Mouse (Mus musculus): Measurements from ENCODE around the gene Atrnl1. TPM values are rescaled to one million over a fixed set of nuclear protein-coding genes. Genes with fewer than 3 reads are reported as not detected.

The Atrnl1 gene
- polyA plus RNA-seq, 1 experiment from 2014 or later = 7.8 TPM

- H3K4me1 ChIP-seq (ENCODE audit: control insufficient read depth, insufficient read depth, low read length) = no peaks in the 10 kb centered on the region
- ATAC-seq (replicated peaks; ENCODE audit: insufficient number of reproducible peaks, low FRiP score, low TSS enrichment, low read depth) (no peak), DNase-seq (ENCODE audit: low spot score) (no peak)
- peak overlapping the region; percentile 10; the same call in 1 of the 2 replicates for H3K27ac ChIP-seq (replicated peaks; ENCODE audit: low read depth, low read length)
- H3K4me3 ChIP-seq (ENCODE audit: low read depth, low read length) = no peak overlapping the region
- H3K27me3 ChIP-seq (ENCODE audit: control insufficient read depth, insufficient read depth, low read length) = no peaks in the 10 kb centered on the region
- no peak overlapping the region; the same call in 1 of the 2 replicates for H3K9ac ChIP-seq (replicated peaks; ENCODE audit: low read length)
- no peak overlapping the region for H3K4me2 ChIP-seq (ENCODE audit: low read depth, low read length)
- H3K36me3 ChIP-seq (replicated peaks; ENCODE audit: control insufficient read depth, insufficient read depth, low read depth, low read length) = no peaks in the 10 kb centered on the region
- H3K9me3 ChIP-seq (replicated peaks; ENCODE audit: control insufficient read depth, low read length) = no peaks in the 10 kb centered on the region
- WGBS = 57% methylated on average over 16 of the region's 16 CpGs
Measured at GRCm38 (mm10) chr19:57600233-57600929, 10.5 kb upstream of the Atrnl1 start.

GRCm38 (mm10) chr19:57600930-57601328 lies 9.9 kb upstream of the Atrnl1 start:
- no peak overlapping the region for H3K4me2 ChIP-seq (ENCODE audit: low read depth, low read length)
- DNase-seq (ENCODE audit: low spot score) (peak; percentile 48), ATAC-seq (replicated peaks; ENCODE audit: insufficient number of reproducible peaks, low FRiP score, low TSS enrichment, low read depth) (no peak)
- H3K27me3 ChIP-seq (ENCODE audit: control insufficient read depth, insufficient read depth, low read length) = no peaks in the 10 kb centered on the region
- 45% methylated on average over 2 of the region's 2 CpGs for WGBS
- no peak overlapping the region for H3K4me3 ChIP-seq (ENCODE audit: low read depth, low read length)
- H3K9ac ChIP-seq (replicated peaks; ENCODE audit: low read length) = no peak overlapping the region
- H3K4me1 ChIP-seq (ENCODE audit: control insufficient read depth, insufficient read depth, low read length) = no peaks in the 10 kb centered on the region
- H3K27ac ChIP-seq (replicated peaks; ENCODE audit: low read depth, low read length) = no peak overlapping the region
- H3K9me3 ChIP-seq (replicated peaks; ENCODE audit: control insufficient read depth, low read length) = no peaks in the 10 kb centered on the region
- no peaks in the 10 kb centered on the region for H3K36me3 ChIP-seq (replicated peaks; ENCODE audit: control insufficient read depth, insufficient read depth, low read depth, low read length)

- Histone ChIP-seq H3K9me3 (replicated peaks; ENCODE audit: control insufficient read depth, low read length) (no peaks in the 10 kb centered on the region), H3K27ac (replicated peaks; ENCODE audit: low read depth, low read length) (no peak overlapping the region), H3K4me2 (ENCODE audit: low read depth, low read length) (no peak overlapping the region), H3K9ac (replicated peaks; ENCODE audit: low read length) (no peak overlapping the region), H3K4me1 (ENCODE audit: control insufficient read depth, insufficient read depth, low read length) (no peaks in the 10 kb centered on the region), H3K27me3 (ENCODE audit: control insufficient read depth, insufficient read depth, low read length) (no peaks in the 10 kb centered on the region), H3K36me3 (replicated peaks; ENCODE audit: control insufficient read depth, insufficient read depth, low read depth, low read length) (no peaks in the 10 kb centered on the region), H3K4me3 (ENCODE audit: low read depth, low read length) (no peak overlapping the region)
- no peak for DNase-seq (ENCODE audit: low spot score)
- 80% methylated on average over 3 of the region's 3 CpGs for WGBS
- no peak for ATAC-seq (replicated peaks; ENCODE audit: insufficient number of reproducible peaks, low FRiP score, low TSS enrichment, low read depth)
Measured at GRCm38 (mm10) chr19:57603593-57603992, 7.2 kb upstream of the Atrnl1 start.

- WGBS = 91% methylated on average over 3 of the region's 3 CpGs
- H3K9me3 ChIP-seq (replicated peaks; ENCODE audit: control insufficient read depth, low read length) = no peaks in the 10 kb centered on the region
- ATAC-seq (replicated peaks; ENCODE audit: insufficient number of reproducible peaks, low FRiP score, low TSS enrichment, low read depth) (no peak), DNase-seq (ENCODE audit: low spot score) (no peak)
- no peaks in the 10 kb centered on the region for H3K4me1 ChIP-seq (ENCODE audit: control insufficient read depth, insufficient read depth, low read length)
- no peak overlapping the region for H3K4me2 ChIP-seq (ENCODE audit: low read depth, low read length)
- H3K9ac ChIP-seq (replicated peaks; ENCODE audit: low read length) = no peak overlapping the region
- H3K4me3 ChIP-seq (ENCODE audit: low read depth, low read length) = no peak overlapping the region
- H3K27me3 ChIP-seq (ENCODE audit: control insufficient read depth, insufficient read depth, low read length) = no peaks in the 10 kb centered on the region
- H3K36me3 ChIP-seq (replicated peaks; ENCODE audit: control insufficient read depth, insufficient read depth, low read depth, low read length) = no peaks in the 10 kb centered on the region
- H3K27ac ChIP-seq (replicated peaks; ENCODE audit: low read depth, low read length) = no peak overlapping the region
Measured at GRCm38 (mm10) chr19:57605941-57606340, 4.9 kb upstream of the Atrnl1 start.

- DNase-seq (ENCODE audit: low spot score) = no peak
- no peak overlapping the region for H3K27ac ChIP-seq (replicated peaks; ENCODE audit: low read depth, low read length)
- no peak overlapping the region for H3K4me3 ChIP-seq (ENCODE audit: low read depth, low read length)
- ATAC-seq (replicated peaks; ENCODE audit: insufficient number of reproducible peaks, low FRiP score, low TSS enrichment, low read depth) = no peak
- 80% methylated on average over 10 of the region's 10 CpGs for WGBS
- H3K27me3 ChIP-seq (ENCODE audit: control insufficient read depth, insufficient read depth, low read length) = no peaks in the 10 kb centered on the region
- H3K36me3 ChIP-seq (replicated peaks; ENCODE audit: control insufficient read depth, insufficient read depth, low read depth, low read length) = no peaks in the 10 kb centered on the region
- H3K4me1 ChIP-seq (ENCODE audit: control insufficient read depth, insufficient read depth, low read length) = no peaks in the 10 kb centered on the region
- H3K4me2 ChIP-seq (ENCODE audit: low read depth, low read length) = no peak overlapping the region
- no peaks in the 10 kb centered on the region for H3K9me3 ChIP-seq (replicated peaks; ENCODE audit: control insufficient read depth, low read length)
- no peak overlapping the region for H3K9ac ChIP-seq (replicated peaks; ENCODE audit: low read length)
Measured at GRCm38 (mm10) chr19:57606351-57606750, 4.5 kb upstream of the Atrnl1 start.

- H3K4me2 ChIP-seq (ENCODE audit: low read depth, low read length) = peak overlapping the region; percentile 95
- no peaks in the 10 kb centered on the region for H3K36me3 ChIP-seq (replicated peaks; ENCODE audit: control insufficient read depth, insufficient read depth, low read depth, low read length)
- no peaks in the 10 kb centered on the region for H3K27me3 ChIP-seq (ENCODE audit: control insufficient read depth, insufficient read depth, low read length)
- H3K27ac ChIP-seq (replicated peaks; ENCODE audit: low read depth, low read length) = peak overlapping the region; percentile 94
- 16% methylated on average over 12 of the region's 12 CpGs for WGBS
- H3K4me1 ChIP-seq (ENCODE audit: control insufficient read depth, insufficient read depth, low read length) = no peaks in the 10 kb centered on the region
- ATAC-seq (replicated peaks; ENCODE audit: insufficient number of reproducible peaks, low FRiP score, low TSS enrichment, low read depth) = no peak
- peak; percentile 47 for DNase-seq (ENCODE audit: low spot score)
- peak overlapping the region; percentile 92 for H3K9ac ChIP-seq (replicated peaks; ENCODE audit: low read length)
- no peaks in the 10 kb centered on the region for H3K9me3 ChIP-seq (replicated peaks; ENCODE audit: control insufficient read depth, low read length)
- H3K4me3 ChIP-seq (ENCODE audit: low read depth, low read length) = peak overlapping the region; percentile 64
Measured at GRCm38 (mm10) chr19:57609361-57610057, 1.3 kb upstream of the Atrnl1 start.

GRCm38 (mm10) chr19:57610058-57610475 lies 767 bp upstream of the Atrnl1 start:
- H3K4me3 ChIP-seq (ENCODE audit: low read depth, low read length) = peak overlapping the region; percentile 64
- H3K9me3 ChIP-seq (replicated peaks; ENCODE audit: control insufficient read depth, low read length) = no peaks in the 10 kb centered on the region
- 0% methylated on average over 21 of the region's 21 CpGs for WGBS
- no peaks in the 10 kb centered on the region for H3K4me1 ChIP-seq (ENCODE audit: control insufficient read depth, insufficient read depth, low read length)
- H3K36me3 ChIP-seq (replicated peaks; ENCODE audit: control insufficient read depth, insufficient read depth, low read depth, low read length) = no peaks in the 10 kb centered on the region
- peak overlapping the region; percentile 92 for H3K9ac ChIP-seq (replicated peaks; ENCODE audit: low read length)
- H3K4me2 ChIP-seq (ENCODE audit: low read depth, low read length) = peak overlapping the region; percentile 95
- no peaks in the 10 kb centered on the region for H3K27me3 ChIP-seq (ENCODE audit: control insufficient read depth, insufficient read depth, low read length)
- peak; percentile 73 for DNase-seq (ENCODE audit: low spot score)
- ATAC-seq (replicated peaks; ENCODE audit: insufficient number of reproducible peaks, low FRiP score, low TSS enrichment, low read depth) = peak; percentile 53
- H3K27ac ChIP-seq (replicated peaks; ENCODE audit: low read depth, low read length) = peak overlapping the region; percentile 94
